8 mouse cellular contexts compared by ENCODE assay signal in genomic region chr1:54332988-54333387, GRCm38 (mm10).
DNase-seq lines count a peak whose midpoint lies in the region; ATAC-seq lines count a peak whose summit lies in the region.

No protein-coding gene starts in this region.

- intact Hi-C loops in heart, postnatal 10 days (cut with DNase I) = loop anchor here (1.0 to 10.0 kb wide), 3 partner anchors 296 to 618 kb away; no protein-coding TSS in a partner anchor

- ATAC-seq in megakaryocyte, adult 5-6 weeks (ENCODE audit: poor library complexity, severe bottlenecking) = no peak

- DNase-seq in heart, postnatal 10 days = peak; percentile 25 to 65
- DNase-seq in heart, adult 11 months = no peak
- peak; percentile 45 for DNase-seq in A20 (ENCODE audit: low read depth, low spot score)
- DNase-seq in adrenal gland, postnatal 25 days = peak; percentile 25
- DNase-seq in heart, postnatal 4 days = peak; percentile 54
- peak; percentile 47 for DNase-seq in lung, postnatal 36 days
- no peak for DNase-seq in urinary bladder, adult 18-20 months (ENCODE audit: low spot score in 2 of 2)

Comparison
In these comparisons a context has a peak if more than half of its experiments do, and no peak if none do; other contexts are left out.
1. DNase-seq: peak in heart, postnatal 10 days (2 of 2), A20 (single experiment), adrenal gland, postnatal 25 days (single experiment), heart, postnatal 4 days (single experiment) and lung, postnatal 36 days (single experiment); none in heart, adult 11 months (single experiment) and urinary bladder, adult 18-20 months (0 of 2).